8 mouse cellular contexts compared by ENCODE assay signal in genomic region chr12:42987018-42987606, GRCm38 (mm10).
DNase-seq lines count a peak whose midpoint lies in the region; TF ChIP-seq lines count a peak whose summit lies in the region.

No protein-coding gene starts in this region.

- DNase-seq in cerebellum, adult 2 months, result peak in 1 of 2 experiments; percentile 2
- DNase-seq in cerebellum, adult 9-10 months, result no peak
- DNase-seq in fibroblast of lung, adult 2 months (ENCODE audit: low read depth), result peak; percentile 10
- peak; percentile 32 for DNase-seq in layer of hippocampus, adult 9-11 months
- peak; percentile 44 for DNase-seq in retina, postnatal 1 day
- DNase-seq in heart, adult 9 months (ENCODE audit: low spot score in 2 of 2), result no peak
- no peak for DNase-seq in limb, embryonic 10.5 days (ENCODE audit: low spot score)
- no peak for DNase-seq in gastrocnemius, postnatal 10 days

- WGBS in cerebellum, adult 2 months, result 27% methylated on average over 2 of the region's 2 CpGs
- WGBS in limb, embryonic 10.5 days, result 41% methylated on average over 2 of the region's 2 CpGs

- no peaks in the 10 kb centered on the region for H3K4me1 ChIP-seq in cerebellum, adult 2 months (ENCODE audit: control insufficient read depth, insufficient read depth, low read length)
- no peaks in the 10 kb centered on the region for H3K4me1 ChIP-seq in limb, embryonic 10.5 days

- no peak for TF ChIP-seq POLR2A in cerebellum, adult 2 months (IDR thresholded peaks at IDR 0.05; ENCODE audit: borderline replicate concordance, insufficient read depth, low read length)

- no peak overlapping the region for H3K27ac ChIP-seq in cerebellum, adult 2 months (ENCODE audit: insufficient read depth, low read length)
- H3K27ac ChIP-seq in limb, embryonic 10.5 days, result no peak overlapping the region

- no peak overlapping the region for H3K4me3 ChIP-seq in cerebellum, adult 2 months (replicated peaks; ENCODE audit: insufficient read depth, low read depth, low read length)
- no peak overlapping the region for H3K4me3 ChIP-seq in limb, embryonic 10.5 days

- no peaks in the 10 kb centered on the region for H3K27me3 ChIP-seq in cerebellum, adult 2 months (ENCODE audit: control insufficient read depth, insufficient read depth, low read length)
- no peaks in the 10 kb centered on the region for H3K27me3 ChIP-seq in limb, embryonic 10.5 days (ENCODE audit: low read depth, poor library complexity, severe bottlenecking)

- no peaks in the 10 kb centered on the region for H3K9me3 ChIP-seq in limb, embryonic 10.5 days (replicated peaks)

- TF ChIP-seq CTCF in cerebellum, adult 2 months (IDR thresholded peaks at IDR 0.05; ENCODE audit: borderline replicate concordance, insufficient read depth, low read depth, low read length), result peak; percentile 18; the same call in 1 of the 2 replicates

- H3K36me3 ChIP-seq in limb, embryonic 10.5 days, result no peaks in the 10 kb centered on the region

Comparison
In these comparisons a context has a peak if more than half of its experiments do, and no peak if none do; other contexts are left out.
1. DNase-seq: peak in fibroblast of lung, adult 2 months (single experiment), layer of hippocampus, adult 9-11 months (single experiment) and retina, postnatal 1 day (single experiment); none in cerebellum, adult 9-10 months (single experiment), heart, adult 9 months (0 of 2), limb, embryonic 10.5 days (single experiment) and gastrocnemius, postnatal 10 days (single experiment).